Mouse (Mus musculus) kidney, adult 18-20 months (tissue): ENCODE data around the gene Elp4.

Source experiments
- DNase-seq: peaks from one replicate; pipeline ENCODE4 v3.0.0; 2021

Gene Elp4

DNA sequence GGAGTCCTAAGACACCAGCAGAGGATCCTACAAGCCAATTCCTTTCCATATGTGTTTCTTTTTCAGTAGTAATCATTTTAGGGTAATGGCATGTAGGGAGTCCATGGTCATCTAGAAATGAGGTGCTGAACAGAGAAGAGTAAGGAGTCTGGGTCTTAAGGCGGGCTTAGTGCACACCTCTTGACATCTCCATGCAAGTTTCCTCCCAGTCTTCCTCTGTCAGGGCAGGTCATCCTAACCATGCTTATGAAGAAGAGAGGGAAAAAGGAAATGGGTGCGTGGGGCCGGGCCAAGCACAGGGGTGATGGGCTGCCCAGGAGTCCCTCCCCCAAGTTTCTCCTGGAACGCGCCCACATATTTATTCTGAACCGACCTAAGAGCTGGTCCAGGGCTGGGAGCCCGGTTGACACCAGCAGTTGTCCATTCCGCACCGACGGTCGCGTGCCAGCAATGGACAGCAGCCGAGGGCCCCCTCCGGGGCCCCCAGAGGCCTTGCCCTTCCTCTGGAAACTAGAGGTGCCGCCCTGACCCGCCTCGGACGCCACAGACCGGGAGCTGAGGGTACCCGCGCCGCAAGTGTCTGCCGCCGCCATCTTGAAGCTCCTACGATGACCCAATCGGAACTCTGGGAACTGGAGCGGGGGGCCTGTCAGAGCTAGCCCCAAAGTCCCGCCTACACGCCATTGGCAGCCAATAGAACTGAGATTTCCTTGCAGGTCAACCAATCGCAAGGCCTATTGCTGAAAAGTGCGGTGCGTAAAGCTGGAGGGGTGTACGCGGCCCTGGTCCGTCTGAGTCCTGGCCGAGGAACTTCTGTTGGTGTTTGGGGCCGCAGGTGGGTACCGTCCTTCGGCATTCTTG is at the start of gene Elp4, which contains the start of gene Immp1l:
Elp4 (minus strand) TSS at position 669 of the 861 bp plus-strand sequence.
Immp1l (plus strand) TSS at position 743 of the 861 bp plus-strand sequence.
- DNase-seq = peak; percentile 97

DNA sequence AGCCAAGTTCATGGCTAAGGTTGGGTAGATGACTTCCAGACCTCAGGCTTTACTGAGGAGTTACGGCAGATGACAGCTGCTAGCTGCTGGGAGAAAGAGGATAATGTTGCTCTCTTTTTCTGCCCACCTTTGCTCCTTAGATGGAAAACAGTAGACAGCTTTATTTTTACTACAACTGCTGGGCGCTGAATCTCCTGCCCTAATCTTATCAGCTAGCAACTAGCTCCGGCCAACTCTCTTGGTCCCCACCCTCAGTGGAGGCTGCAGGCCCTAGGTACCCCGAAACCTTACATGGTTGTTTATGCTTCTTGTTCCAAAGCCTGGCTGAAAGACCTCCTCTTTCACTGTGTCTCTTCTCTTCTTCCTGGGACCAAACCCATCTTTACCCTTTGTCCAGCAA is 49.5 kb upstream of the Elp4 start:
- no peak for DNase-seq

DNA sequence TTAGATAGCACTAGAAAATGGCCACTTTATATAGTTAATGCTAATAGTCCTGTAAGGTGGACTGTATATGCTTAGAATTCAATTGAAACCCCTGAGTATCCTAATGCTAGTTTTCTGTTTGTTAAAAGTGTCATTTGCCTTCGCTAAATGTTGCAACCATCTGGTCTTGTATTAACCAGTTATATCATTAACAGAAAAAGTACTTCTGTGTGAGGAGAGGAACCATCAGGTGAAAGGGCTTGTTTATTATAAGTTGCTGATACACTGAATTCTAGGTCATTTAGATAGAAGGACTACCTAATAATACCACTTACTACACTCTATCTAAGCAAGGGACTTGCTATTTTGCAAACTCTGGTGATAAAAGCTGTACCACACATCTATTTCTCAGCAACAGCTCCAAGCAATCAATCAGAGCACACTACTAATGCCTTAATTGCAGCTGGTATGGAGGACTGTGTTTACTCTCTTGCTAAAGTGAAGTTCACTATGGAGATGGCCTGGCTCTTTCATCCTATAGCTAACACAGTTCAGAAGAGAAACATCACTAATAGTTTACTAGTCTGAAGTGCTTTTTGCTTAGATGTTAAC is 47.1 kb upstream of the Elp4 start:
- no peak for DNase-seq

DNA sequence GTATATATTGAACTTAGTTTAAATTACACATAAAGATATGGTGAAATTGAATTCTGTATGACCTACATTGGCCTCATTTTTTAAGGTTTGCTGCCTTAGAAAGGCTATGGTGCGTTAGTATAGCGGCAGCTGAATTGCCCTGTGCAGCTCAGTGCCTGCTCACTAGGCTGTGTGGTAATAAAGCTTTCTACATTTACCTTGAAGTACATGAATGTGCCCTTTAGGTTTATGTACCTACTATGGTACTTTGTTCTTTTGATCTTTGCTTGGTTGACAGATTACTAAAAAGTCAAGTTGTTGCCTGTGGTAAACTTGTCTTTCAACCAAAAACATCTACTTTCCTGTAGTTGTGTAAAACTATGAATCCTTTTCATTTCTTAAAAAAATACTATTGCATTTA is 45.8 kb upstream of the Elp4 start:
- DNase-seq = no peak

DNA sequence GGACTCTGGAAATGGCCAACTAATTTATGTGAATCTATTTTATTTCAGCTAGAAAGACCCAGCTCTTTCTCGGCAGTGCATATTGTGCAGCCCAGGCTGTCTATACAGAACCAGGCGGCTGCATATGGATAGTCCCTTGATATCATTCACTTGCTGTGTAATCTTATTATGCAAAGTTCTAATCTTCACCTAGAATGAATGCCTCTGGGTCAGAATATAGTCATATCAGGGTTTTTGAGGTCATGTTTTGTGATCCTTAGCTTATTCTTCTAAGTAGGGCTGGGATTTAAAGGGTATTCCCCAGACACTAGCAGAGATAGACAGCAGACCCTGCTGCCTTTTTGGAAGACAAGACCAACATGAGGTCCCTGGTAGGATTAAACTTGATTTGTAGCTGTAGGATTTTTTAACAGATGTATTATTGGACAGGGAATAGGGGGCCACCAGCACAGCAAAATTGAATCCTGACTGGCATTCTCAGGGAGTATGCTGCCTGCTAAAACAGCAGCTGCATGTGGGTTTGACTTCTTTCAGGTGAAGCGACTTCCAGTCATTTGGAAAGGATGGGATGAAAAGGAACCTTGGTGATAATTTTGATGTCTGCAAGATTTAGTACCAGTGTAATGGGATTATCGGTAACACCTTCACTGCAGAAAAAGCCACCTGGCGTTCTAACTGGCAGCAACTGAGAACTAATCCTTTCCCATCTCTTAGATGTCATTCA is 13.4 kb upstream of the Elp4 start:
- DNase-seq = no peak

DNA sequence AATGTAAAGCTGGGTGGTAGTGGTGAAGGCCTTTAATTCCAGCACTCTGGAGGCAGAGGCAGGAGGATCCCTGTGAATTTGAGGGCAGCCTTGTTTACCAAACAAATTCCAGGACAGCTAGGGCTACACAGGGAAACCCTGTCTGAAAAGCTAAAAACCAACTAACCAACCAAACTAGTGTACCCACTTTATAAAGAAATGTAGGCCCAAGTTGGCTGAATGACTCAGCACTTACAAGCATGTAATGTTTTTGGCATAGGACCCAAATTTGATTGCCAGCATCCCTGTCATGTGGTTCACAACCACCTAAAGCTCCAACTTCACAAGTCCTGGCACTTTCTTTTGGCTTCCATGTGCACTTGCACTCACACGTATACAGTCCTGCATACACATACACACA is 12.3 kb upstream of the Elp4 start:
- no peak for DNase-seq

DNA sequence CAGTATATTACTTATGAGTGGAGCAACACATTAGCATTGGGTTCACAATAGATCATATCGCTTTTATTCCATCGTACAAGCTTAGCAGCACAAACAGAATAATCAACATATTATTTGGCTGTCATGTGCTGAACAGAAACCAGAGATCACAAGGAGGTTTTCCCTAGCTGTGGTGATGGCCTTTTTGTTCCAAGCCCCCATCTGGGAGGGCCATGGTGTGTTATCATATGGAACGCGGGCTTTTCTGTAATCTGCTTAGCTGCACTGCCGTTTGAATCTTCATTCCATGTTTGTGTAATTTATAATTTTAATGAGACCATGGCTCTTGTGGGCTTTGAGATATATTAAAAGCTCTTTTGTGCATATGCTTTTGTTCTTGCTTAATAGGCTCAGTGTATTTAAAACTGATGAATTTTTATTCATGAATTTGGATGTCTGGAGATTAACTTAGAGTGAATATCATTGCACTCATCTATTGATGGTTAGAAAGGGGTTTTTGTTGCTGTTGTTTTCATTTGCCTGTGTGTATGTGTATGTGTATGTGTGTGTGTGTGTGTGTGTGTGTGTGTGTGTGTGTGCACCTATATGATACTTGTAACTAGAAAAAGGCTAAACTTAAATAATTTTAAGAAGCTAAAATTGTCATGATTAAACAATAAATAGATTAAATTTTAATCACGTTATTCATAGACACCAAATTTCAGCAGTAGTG is 9.4 kb upstream of the Elp4 start:
- no peak for DNase-seq

DNA sequence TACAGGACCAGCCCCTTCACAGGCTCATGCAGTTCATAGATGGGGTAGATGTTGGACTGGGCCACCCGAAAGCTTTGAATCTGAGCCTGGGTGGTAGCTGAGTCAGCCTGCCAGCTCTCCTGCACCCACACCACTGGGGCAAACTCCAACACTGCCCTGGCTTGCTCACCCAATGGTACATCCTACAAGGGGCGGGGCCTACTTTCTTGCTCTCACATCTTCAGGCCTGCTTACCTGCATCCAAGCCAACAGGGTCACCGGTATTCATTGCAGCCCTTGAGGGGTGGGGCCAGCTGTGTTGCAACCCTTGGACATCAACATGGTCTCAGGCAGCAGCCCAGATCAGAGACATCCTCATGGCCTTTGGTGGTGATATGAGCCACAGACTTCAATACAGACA is 6.2 kb upstream of the Elp4 start:
- peak; percentile 17 for DNase-seq

DNA sequence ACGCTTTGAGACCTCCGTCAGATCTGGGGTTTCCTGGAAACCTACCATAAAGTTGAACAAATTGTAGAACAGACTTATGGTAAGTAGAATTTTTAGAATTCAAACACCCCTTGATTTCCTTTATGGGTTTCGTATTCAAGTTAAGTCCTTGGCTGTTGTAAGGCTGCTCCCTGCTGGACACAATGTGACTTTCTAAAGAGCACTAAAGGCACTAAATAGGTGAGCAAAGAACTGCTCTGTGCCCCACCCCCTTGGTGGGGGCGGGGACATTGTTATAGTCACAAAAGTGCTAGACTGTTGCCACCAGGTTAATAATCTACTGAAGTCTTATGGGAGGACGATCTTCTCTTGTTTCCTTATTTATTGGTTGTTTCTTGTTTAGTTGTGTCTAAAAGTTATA is 4.0 kb upstream of the Elp4 start:
- peak; percentile 57 for DNase-seq

DNA sequence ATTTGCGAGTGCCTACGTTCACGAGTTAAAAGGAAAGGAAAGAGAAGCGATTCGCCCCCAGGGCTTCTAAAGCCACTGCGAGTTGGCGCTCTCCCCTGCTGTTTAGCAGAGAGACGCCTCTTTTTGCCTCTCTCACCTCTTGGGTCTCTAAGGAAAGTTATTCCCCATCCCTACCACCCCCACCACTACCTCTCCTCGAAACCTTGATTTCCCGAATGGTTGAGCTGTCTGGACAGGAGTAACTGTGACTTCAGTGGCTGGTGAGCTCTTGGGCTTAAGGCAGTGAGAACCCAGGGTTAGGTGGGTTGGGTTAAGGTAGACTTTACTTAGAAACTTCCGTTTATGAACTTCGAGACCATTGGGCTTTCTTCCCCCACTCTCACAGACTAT is 388 bp upstream of the Elp4 start:
- no peak for DNase-seq

DNA sequence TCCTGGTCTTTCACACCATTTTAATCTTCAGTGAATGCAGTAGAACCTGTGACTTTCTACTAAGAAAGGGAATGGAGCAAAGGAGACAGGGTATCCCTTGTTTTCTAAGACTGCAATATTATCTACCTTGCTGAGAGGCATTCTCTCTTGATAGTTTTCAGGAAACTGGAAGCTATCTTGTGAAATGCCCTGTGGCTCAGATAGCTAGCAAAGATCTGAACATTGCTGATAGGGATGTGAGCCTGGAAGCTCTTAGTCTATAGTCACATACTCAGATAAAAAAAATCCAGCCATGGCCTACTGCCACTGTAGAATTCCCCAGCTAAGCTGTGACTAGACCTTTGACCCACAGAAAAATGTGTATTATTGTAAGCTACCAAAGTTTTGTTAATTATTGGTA is 13.5 kb downstream of the Elp4 start:
- no peak for DNase-seq

DNA sequence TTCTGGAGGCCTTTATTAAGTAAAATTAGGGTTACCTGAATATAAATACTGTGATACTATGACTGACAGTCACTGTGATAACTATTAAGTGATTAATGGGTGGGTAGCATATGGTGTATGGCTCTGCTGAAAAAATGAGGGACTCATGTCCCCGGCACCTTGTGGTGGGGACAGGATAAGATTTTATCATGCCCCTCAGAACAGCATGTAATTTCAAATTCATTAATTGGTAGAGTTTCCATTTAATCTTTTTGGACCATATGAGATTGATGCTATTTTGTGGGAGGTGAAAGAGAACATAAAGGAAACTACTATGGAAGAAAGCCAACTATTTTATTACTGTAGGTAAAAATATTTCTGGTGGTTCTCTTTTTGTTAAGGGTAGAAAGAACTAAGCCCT is 31.0 kb downstream of the Elp4 start:
- DNase-seq = no peak

DNA sequence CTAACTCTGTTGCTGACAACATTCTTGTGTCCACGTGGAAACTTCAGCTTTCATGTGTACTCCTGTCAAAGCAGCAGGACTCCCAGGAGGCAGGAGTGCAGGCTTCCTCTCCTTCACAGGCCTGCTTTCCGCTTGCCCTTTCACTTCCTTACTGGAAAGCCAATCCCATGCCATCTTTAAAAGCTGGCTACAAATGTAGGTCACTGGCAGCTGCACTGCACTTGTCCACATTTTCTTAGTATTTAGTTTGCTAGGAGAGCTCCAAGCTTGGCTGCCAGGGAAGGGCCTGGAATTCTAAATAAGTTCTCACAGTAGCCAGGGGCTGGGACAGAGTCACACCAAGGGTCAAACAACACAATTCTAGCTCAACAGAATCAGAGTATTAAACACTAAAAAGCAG is 49.6 kb downstream of the Elp4 start:
- peak; percentile 7 for DNase-seq

DNA sequence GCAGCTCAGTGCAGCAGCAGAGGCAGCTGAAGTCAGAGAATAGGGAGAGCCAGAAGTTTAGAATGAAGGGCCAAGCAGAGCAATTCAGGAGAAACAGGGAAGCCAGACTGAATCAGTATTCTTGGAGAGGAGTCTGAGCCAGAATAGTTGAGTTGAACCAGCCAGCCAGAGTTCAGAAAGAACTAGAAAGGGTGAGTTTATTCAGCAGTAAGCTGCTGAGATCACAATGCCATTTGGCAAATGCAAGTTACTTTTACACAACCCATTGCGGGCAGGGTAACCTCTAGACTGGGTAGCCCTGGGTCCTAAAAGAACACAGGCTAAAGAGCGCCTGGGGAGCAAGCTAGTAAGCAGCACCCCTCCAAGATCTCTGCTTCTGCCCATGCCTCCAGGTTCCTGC is 51.4 kb downstream of the Elp4 start:
- no peak for DNase-seq

DNA sequence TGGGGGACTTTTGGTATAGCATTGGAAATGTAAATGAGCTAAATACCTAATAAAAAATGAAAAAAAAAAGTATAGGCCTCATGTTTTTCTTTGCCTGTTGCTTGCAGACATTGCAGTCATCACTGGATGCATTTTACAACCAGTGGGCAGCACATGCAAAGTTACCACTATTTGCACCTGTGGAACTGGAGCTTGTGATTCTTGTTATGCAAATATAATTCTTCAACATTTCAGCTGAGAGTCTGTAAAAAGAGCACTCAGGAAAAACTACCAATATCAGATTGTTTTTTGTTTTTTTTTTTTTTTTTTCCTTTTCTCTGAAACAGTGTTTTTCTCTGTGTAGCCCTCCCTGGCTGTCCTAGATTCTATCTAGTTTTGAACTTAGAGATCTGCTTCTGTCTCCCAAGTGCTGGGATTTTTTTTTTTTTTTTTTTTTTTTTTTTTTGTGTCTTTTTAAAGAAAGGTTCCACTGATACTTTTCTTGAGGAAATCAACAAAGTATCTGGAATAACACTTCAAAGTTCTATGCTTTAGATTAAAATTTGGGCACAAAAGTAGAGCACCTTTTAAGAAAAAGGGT is 52.6 kb downstream of the Elp4 start:
- DNase-seq = no peak

DNA sequence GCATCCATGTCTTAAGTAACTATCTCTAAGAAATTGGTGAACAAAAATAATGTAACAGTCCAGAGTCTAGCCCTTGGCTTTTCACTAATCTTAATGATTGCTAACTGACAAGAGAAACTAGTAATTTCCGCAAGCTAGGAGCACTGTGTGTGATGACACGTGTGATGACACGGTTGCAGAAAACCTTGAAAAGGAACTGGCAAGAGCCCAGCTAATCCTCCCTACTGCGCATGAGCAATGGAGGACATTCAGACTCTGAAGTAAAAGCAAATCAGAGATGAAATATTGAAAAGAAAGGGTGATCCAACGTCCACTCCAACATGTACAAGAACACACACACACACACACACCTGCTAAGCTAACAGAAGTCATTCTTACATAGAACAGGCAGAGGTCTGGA is 61.2 kb downstream of the Elp4 start:
- no peak for DNase-seq

DNA sequence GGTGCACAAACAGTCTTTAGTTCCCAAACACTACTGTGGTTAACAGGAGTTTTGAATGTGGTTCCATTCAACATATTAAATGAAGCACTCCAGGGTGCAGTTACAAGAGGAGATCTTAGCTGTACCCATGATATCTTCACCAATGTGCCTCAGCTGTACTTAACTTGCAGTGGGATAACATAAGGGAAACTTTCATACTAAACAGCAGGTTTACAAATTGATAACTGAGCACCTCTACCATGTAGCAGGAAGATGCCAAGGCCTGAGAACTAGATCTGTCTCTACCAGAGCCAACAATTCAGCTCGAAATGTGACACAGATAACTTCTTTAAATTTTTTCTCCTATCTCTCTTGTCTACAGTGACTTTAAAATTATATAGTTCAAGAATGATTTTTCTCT is 86.4 kb downstream of the Elp4 start:
- no peak for DNase-seq

DNA sequence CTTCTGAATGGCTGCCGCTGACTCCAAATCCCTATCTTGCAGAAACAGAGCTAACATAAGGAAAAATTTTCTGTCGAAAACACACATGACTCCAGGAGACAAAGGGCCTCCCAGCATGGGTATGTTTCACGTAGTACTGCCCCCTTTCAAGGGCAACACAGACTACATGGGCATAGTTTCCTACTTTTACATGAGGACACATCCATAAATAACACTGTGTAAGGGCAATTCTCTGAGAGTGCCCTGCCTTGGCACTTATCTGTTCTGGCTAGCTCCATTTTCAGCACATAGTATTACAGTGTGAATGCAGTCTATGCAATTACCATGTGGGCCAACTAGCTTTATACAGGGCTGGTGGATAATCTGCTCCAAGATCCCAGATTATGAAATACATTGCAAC is 89.2 kb downstream of the Elp4 start:
- no peak for DNase-seq

DNA sequence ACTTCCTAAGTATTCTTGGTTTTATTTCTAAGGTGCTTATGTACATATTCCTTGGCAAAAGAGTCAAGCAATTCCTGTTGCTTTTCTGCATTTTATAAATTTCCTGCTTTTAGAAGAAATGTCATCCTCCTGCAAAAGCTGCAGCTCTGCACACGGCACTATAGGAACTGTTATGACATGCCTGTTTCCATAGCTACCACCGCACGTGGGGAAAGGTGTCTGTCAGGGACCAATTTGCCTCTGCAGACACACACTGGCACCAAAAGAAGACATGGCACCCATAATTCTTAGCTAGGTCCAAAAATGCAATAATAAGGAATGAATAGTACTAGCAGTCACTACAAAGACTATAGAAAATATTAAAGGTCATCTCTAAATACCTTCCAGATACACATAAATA is 91.3 kb downstream of the Elp4 start:
- DNase-seq = no peak

DNA sequence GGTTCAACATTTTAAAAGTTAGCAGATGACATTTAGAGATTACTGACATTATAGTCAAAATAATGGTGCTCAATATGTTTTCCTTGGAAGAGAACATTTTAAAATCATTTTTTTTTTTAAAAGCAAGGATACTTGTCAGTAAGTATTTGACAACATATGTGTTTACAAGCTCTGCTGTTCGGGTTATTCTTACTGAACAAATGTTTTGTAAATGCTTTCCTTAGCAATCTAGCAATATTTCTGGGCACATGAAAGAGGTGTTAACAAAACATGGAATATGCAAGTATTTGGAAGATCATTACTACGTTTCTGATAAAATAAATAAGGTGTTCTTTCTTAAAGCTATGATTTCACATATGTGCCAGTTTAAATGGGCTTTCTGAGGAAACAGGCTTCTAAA is 94.1 kb downstream of the Elp4 start:
- no peak for DNase-seq

DNA sequence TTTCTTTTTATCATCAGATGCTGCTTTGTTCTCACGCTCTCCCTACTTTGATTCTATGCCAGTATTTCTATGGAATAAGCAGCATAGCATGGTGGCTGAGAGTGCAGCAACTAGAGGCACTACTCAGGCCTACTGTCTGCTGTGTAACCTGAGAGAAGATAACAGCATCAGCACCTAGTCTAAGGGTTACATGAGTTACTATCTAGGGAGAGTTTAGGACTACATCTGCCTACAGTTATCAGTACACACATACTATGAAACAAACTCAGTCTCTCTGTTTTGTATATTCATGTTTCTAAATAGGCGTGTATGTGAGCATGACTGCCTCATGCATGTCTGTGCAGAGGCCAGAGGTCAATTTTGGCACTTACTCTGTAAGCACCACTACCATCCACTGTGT is 97.8 kb downstream of the Elp4 start:
- DNase-seq = no peak

DNA sequence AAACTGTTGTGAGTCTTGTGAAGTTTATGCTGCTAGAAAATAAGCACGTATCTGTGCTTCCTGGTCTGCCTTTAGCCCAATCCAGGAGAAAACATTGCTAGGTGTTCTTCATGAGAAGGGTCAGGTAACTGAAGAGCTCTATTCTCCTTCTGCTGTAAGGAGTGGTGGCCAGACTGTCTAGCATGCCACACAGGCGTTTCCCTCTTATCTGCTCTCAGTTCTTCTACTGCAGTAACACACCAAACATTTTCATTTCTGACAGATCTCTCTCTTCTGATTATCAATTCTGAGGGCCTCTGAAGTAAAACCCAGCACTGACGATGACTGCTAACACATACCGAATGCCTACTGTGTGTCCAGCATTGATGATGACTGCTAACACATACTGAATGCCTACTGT is 98.3 kb downstream of the Elp4 start:
- DNase-seq = no peak

DNA sequence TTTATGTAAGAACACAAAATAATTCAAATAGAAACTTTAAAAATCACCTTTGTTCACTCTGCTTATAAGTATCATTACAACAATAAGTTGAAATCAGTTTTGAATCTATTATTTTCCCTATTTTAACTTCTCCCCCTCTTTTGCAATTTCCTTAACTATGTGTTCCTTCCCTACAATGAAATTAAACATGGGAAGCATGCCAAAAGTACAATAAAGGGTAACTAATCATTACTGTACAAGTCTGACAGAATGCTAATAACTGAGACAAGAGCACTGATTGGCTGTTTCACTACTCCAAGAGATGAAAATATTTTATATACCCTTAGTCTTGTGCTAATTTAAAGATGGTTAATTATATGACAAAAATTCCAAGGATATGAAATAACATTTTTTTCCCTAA is 99.2 kb downstream of the Elp4 start:
- DNase-seq = no peak
